Mouse (Mus musculus): Measurements from ENCODE around the gene Rpl37a. TPM values are rescaled to one million over a fixed set of nuclear protein-coding genes. Genes with fewer than 3 reads are reported as not detected.

Gene Rpl37a
- 100 to 1,000 TPM in 13 of 26 experiments, 10 to 100 TPM in 13; 59.2 to 268 (median 101) TPM for total RNA-seq (2018; cell fraction: chromatin; rRNA removed)
- total RNA-seq (2018; cell fraction: cytosol; rRNA removed): 1,000 to 10,000 TPM in 14 of 26 experiments, 100 to 1,000 TPM in 12; 715 to 1,985 (median 1,142) TPM
- 100 to 1,000 TPM; 172 to 378 (median 252) TPM for total RNA-seq (2018; cell fraction: nucleus; rRNA removed)
- polyA plus RNA-seq (2018): 330 to 1,387 TPM (median 1,158 TPM) in 3 replicates

- H3K79me2 ChIP-seq (ENCODE audit: inconsistent target): peaks cover 20% of the 10 kb centered on the region
- WGBS (ENCODE audit: missing documents): 4% methylated on average over 68 of the region's 68 CpGs
- peak within 1 kb of the TSS; percentile 61 for H3K27ac ChIP-seq
- peaks cover 26% of the 10 kb centered on the region; the same call in 1 of the 2 replicates for H3K36me3 ChIP-seq (ENCODE audit: inconsistent target)
- peak within 1 kb of the TSS; percentile 87 for H3K4me3 ChIP-seq (ENCODE audit: inconsistent target)
These were observed at the start of gene Rpl37a for GRCm38 (mm10) chr1:72710753-72711653. Gene Rpl37a, plus strand, starts transcription at chr1:72711290.

GRCm38 (mm10) chr1:72673070-72673469 lies 38.0 kb upstream of the Rpl37a start:
- WGBS (ENCODE audit: missing documents): 92% methylated on average over 3 of the region's 3 CpGs

GRCm38 (mm10) chr1:72696256-72696655 lies 14.8 kb upstream of the Rpl37a start:
- 73% methylated on average over 3 of the region's 3 CpGs for WGBS (ENCODE audit: missing documents)
- H3K27ac ChIP-seq: no peak overlapping the region
- H3K4me3 ChIP-seq (ENCODE audit: inconsistent target): no peak overlapping the region
- H3K79me2 ChIP-seq (ENCODE audit: inconsistent target): no peaks in the 10 kb centered on the region
- H3K36me3 ChIP-seq (ENCODE audit: inconsistent target): no peaks in the 10 kb centered on the region

More at GRCm38 (mm10) chr1:72673070-72673469, 38.0 kb upstream of the Rpl37a start:
- Histone ChIP-seq H3K36me3 (ENCODE audit: inconsistent target) (no peaks in the 10 kb centered on the region), H3K27ac (no peak overlapping the region), H3K4me3 (ENCODE audit: inconsistent target) (no peak overlapping the region), H3K79me2 (ENCODE audit: inconsistent target) (no peaks in the 10 kb centered on the region)

GRCm38 (mm10) chr1:72698651-72699050 lies 12.4 kb upstream of the Rpl37a start:
- Histone ChIP-seq H3K4me3 (ENCODE audit: inconsistent target) (no peak overlapping the region), H3K36me3 (ENCODE audit: inconsistent target) (no peaks in the 10 kb centered on the region), H3K79me2 (ENCODE audit: inconsistent target) (no peaks in the 10 kb centered on the region), H3K27ac (no peak overlapping the region)
- 83% methylated on average over 4 of the region's 4 CpGs for WGBS (ENCODE audit: missing documents)

GRCm38 (mm10) chr1:72700479-72700878 lies 10.6 kb upstream of the Rpl37a start, which contains the start of gene Ankar:
Gene Ankar, minus strand, starts transcription at chr1:72700579.
- Histone ChIP-seq H3K36me3 (ENCODE audit: inconsistent target) (no peaks in the 10 kb centered on the region), H3K4me3 (ENCODE audit: inconsistent target) (no peak within 1 kb of the TSS), H3K27ac (no peak within 1 kb of the TSS), H3K79me2 (ENCODE audit: inconsistent target) (no peaks in the 10 kb centered on the region)
- 93% methylated on average over 11 of the region's 11 CpGs for WGBS (ENCODE audit: missing documents)

GRCm38 (mm10) chr1:72707525-72707924 lies 3.6 kb upstream of the Rpl37a start:
- H3K36me3 ChIP-seq (ENCODE audit: inconsistent target): no peaks in the 10 kb centered on the region
- no peak overlapping the region for H3K4me3 ChIP-seq (ENCODE audit: inconsistent target)
- no peak overlapping the region for H3K27ac ChIP-seq
- H3K79me2 ChIP-seq (ENCODE audit: inconsistent target): peaks cover 13% of the 10 kb centered on the region
- 54% methylated on average over 4 of the region's 4 CpGs for WGBS (ENCODE audit: missing documents)

GRCm38 (mm10) chr1:72711684-72712083 lies 594 bp downstream of the Rpl37a start:
- Histone ChIP-seq H3K27ac (peak overlapping the region; percentile 61), H3K4me3 (ENCODE audit: inconsistent target) (peak overlapping the region; percentile 87), H3K79me2 (ENCODE audit: inconsistent target) (peaks cover 20% of the 10 kb centered on the region), H3K36me3 (ENCODE audit: inconsistent target) (peaks cover 26% of the 10 kb centered on the region; the same call in 1 of the 2 replicates)
- 1% methylated on average over 17 of the region's 17 CpGs for WGBS (ENCODE audit: missing documents)

- Histone ChIP-seq H3K79me2 (ENCODE audit: inconsistent target) (peaks cover 20% of the 10 kb centered on the region), H3K27ac (no peak overlapping the region), H3K4me3 (ENCODE audit: inconsistent target) (no peak overlapping the region), H3K36me3 (ENCODE audit: inconsistent target) (peaks cover 26% of the 10 kb centered on the region; the same call in 1 of the 2 replicates)
- WGBS (ENCODE audit: missing documents): 91% methylated on average over 4 of the region's 4 CpGs
These were observed 3.5 kb downstream of the Rpl37a start for GRCm38 (mm10) chr1:72714547-72714946.

GRCm38 (mm10) chr1:72715065-72715464 lies 4.0 kb downstream of the Rpl37a start:
- 90% methylated on average over 1 of the region's 1 CpGs for WGBS (ENCODE audit: missing documents)
- Histone ChIP-seq H3K4me3 (ENCODE audit: inconsistent target) (no peak overlapping the region), H3K79me2 (ENCODE audit: inconsistent target) (peaks cover 20% of the 10 kb centered on the region), H3K36me3 (ENCODE audit: inconsistent target) (peaks cover 26% of the 10 kb centered on the region; the same call in 1 of the 2 replicates), H3K27ac (no peak overlapping the region)

- H3K36me3 ChIP-seq (ENCODE audit: inconsistent target): peaks cover 26% of the 10 kb centered on the region; the same call in 1 of the 2 replicates
- H3K79me2 ChIP-seq (ENCODE audit: inconsistent target): peaks cover 20% of the 10 kb centered on the region
- WGBS (ENCODE audit: missing documents): 93% methylated on average over 3 of the region's 3 CpGs
- H3K27ac ChIP-seq: no peak overlapping the region
- no peak overlapping the region for H3K4me3 ChIP-seq (ENCODE audit: inconsistent target)
These were observed 4.7 kb downstream of the Rpl37a start for GRCm38 (mm10) chr1:72715593-72716361.

GRCm38 (mm10) chr1:72716421-72716820 lies 5.3 kb downstream of the Rpl37a start:
- Histone ChIP-seq H3K4me3 (ENCODE audit: inconsistent target) (no peak overlapping the region), H3K36me3 (ENCODE audit: inconsistent target) (peaks cover 26% of the 10 kb centered on the region; the same call in 1 of the 2 replicates), H3K27ac (no peak overlapping the region), H3K79me2 (ENCODE audit: inconsistent target) (peaks cover 18% of the 10 kb centered on the region)
- 87% methylated on average over 2 of the region's 2 CpGs for WGBS (ENCODE audit: missing documents)

GRCm38 (mm10) chr1:72716926-72717325 lies 5.8 kb downstream of the Rpl37a start:
- WGBS (ENCODE audit: missing documents): 5% methylated on average over 5 of the region's 5 CpGs

GRCm38 (mm10) chr1:72717540-72717939 lies 6.5 kb downstream of the Rpl37a start:
- Histone ChIP-seq H3K36me3 (ENCODE audit: inconsistent target) (peaks cover 26% of the 10 kb centered on the region; the same call in 1 of the 2 replicates), H3K4me3 (ENCODE audit: inconsistent target) (no peak overlapping the region), H3K79me2 (ENCODE audit: inconsistent target) (peaks cover 7% of the 10 kb centered on the region), H3K27ac (no peak overlapping the region)
- 92% methylated on average over 7 of the region's 7 CpGs for WGBS (ENCODE audit: missing documents)

More at GRCm38 (mm10) chr1:72716926-72717325, 5.8 kb downstream of the Rpl37a start:
- Histone ChIP-seq H3K36me3 (ENCODE audit: inconsistent target) (peaks cover 26% of the 10 kb centered on the region; the same call in 1 of the 2 replicates), H3K27ac (no peak overlapping the region), H3K4me3 (ENCODE audit: inconsistent target) (no peak overlapping the region), H3K79me2 (ENCODE audit: inconsistent target) (peaks cover 13% of the 10 kb centered on the region)

- Histone ChIP-seq H3K27ac (no peak overlapping the region), H3K36me3 (ENCODE audit: inconsistent target) (peaks cover 14% of the 10 kb centered on the region; the same call in 1 of the 2 replicates), H3K79me2 (ENCODE audit: inconsistent target) (no peaks in the 10 kb centered on the region), H3K4me3 (ENCODE audit: inconsistent target) (no peak overlapping the region)
- 46% methylated on average over 5 of the region's 5 CpGs for WGBS (ENCODE audit: missing documents)
These were observed 7.8 kb downstream of the Rpl37a start for GRCm38 (mm10) chr1:72718846-72719245.
